ENCODE assay signal across 9 mouse cellular contexts in genomic region chr3:95284501-95285281, GRCm38 (mm10). TPM values are rescaled to one million over a fixed set of nuclear protein-coding genes. Genes with fewer than 3 reads are reported as not detected.
DNase-seq lines count a peak whose midpoint lies in the region; ATAC-seq and TF ChIP-seq lines count a peak whose summit lies in the region.
"Had no signal": no experiment of that assay in that cellular context is flagged by ENCODE, and none has a peak within 500 bp of the region (broad histone marks: within the 10 kb centered on the region; RNA-seq: fewer than 3 reads in every experiment).

No protein-coding gene starts in this region.

- 87% methylated on average over 12 of the region's 12 CpGs for WGBS in embryonic facial prominence, embryonic 12.5 days
- 83% methylated on average over 12 of the region's 12 CpGs for WGBS in intestine, embryonic 15.5 days
- 85% methylated on average over 12 of the region's 12 CpGs for WGBS in kidney, embryonic 14.5 days

- DNase-seq in left cerebral cortex, adult 2 months (ENCODE audit: extremely low spot score in 1 of 2, low spot score in 2 of 2), result no peak
- DNase-seq in left cerebral cortex, postnatal 14 days (ENCODE audit: low spot score in 2 of 2), result no peak
- no peak for DNase-seq in left cerebral cortex, adult 9 months (ENCODE audit: low spot score in 2 of 2)
- no peak for DNase-seq in adipocyte (ENCODE audit: low spot score)
- DNase-seq: heart, adult 11 months had no signal

- H3K27ac ChIP-seq in left cerebral cortex, adult 2 months, result peak overlapping the region; percentile 97
- H3K27ac ChIP-seq in embryonic facial prominence, embryonic 12.5 days, result no peak overlapping the region
- H3K27ac ChIP-seq in intestine, embryonic 15.5 days, result no peak overlapping the region
- H3K27ac ChIP-seq in kidney, embryonic 14.5 days (ENCODE audit: low read depth, low read length), result no peak overlapping the region

- ATAC-seq in embryonic facial prominence, embryonic 12.5 days (ENCODE audit: insufficient number of reproducible peaks, insufficient read depth, low FRiP score, low TSS enrichment), result no peak
- ATAC-seq in intestine, embryonic 15.5 days, result no peak
- no peak for ATAC-seq in kidney, embryonic 14.5 days (ENCODE audit: low FRiP score, low TSS enrichment)

- no peak for TF ChIP-seq POLR2A in myocyte (IDR thresholded peaks at IDR 0.05; ENCODE audit: insufficient read length, low read depth)

- no peak overlapping the region for H3K9ac ChIP-seq in embryonic facial prominence, embryonic 12.5 days
- no peak overlapping the region for H3K9ac ChIP-seq in intestine, embryonic 15.5 days
- no peak overlapping the region for H3K9ac ChIP-seq in kidney, embryonic 14.5 days (ENCODE audit: low read depth, low read length)

- H3K9me3 ChIP-seq in embryonic facial prominence, embryonic 12.5 days, result no peaks in the 10 kb centered on the region
- no peaks in the 10 kb centered on the region for H3K9me3 ChIP-seq in intestine, embryonic 15.5 days
- no peaks in the 10 kb centered on the region for H3K9me3 ChIP-seq in kidney, embryonic 14.5 days (ENCODE audit: control insufficient read depth, low read length)

- H3K4me2 ChIP-seq in embryonic facial prominence, embryonic 12.5 days (replicated peaks), result peak overlapping the region; percentile 74
- H3K4me2 ChIP-seq in intestine, embryonic 15.5 days (replicated peaks), result peak overlapping the region; percentile 79
- peak overlapping the region; percentile 94 for H3K4me2 ChIP-seq in myocyte (ENCODE audit: low read depth)
- no peak overlapping the region for H3K4me2 ChIP-seq in kidney, embryonic 14.5 days (replicated peaks; ENCODE audit: low read depth, low read length)

- peaks cover 17% of the 10 kb centered on the region for H3K4me1 ChIP-seq in embryonic facial prominence, embryonic 12.5 days
- H3K4me1 ChIP-seq in intestine, embryonic 15.5 days (replicated peaks), result peaks cover 15% of the 10 kb centered on the region
- peaks cover 10% of the 10 kb centered on the region; the same call in 1 of the 2 replicates for H3K4me1 ChIP-seq in kidney, embryonic 14.5 days (ENCODE audit: control insufficient read depth, insufficient read depth, low read length)

- peak overlapping the region; percentile 57 for H3K4me3 ChIP-seq in left cerebral cortex, adult 2 months
- peak overlapping the region; percentile 72 for H3K4me3 ChIP-seq in embryonic facial prominence, embryonic 12.5 days
- peak overlapping the region; percentile 60; the same call in 1 of the 2 replicates for H3K4me3 ChIP-seq in intestine, embryonic 15.5 days (replicated peaks)
- peak overlapping the region; percentile 84 for H3K4me3 ChIP-seq in myocyte
- no peak overlapping the region for H3K4me3 ChIP-seq in kidney, embryonic 14.5 days (ENCODE audit: low read length)

- TF ChIP-seq CTCF in left cerebral cortex, adult 2 months (IDR thresholded peaks at IDR 0.05), result no peak

- intact Hi-C loops in left cerebral cortex, adult 2 months (cut with DNase I), result loop anchor here (5.0 kb wide), 1 partner anchor 142 kb away; the partner anchor contains the start of gene Tnfaip8l2
- intact Hi-C loops in left cerebral cortex, postnatal 14 days (cut with DNase I), result loop anchor here (5.0 kb wide), 2 partner anchors 33 to 57 kb away; partner anchors contain the start of gene Cdc42se1

- H3ac ChIP-seq in myocyte (ENCODE audit: control insufficient read depth, insufficient read length), result no peak overlapping the region

- H3K79me2 ChIP-seq in myocyte (ENCODE audit: control insufficient read depth, insufficient read depth), result peaks cover 14% of the 10 kb centered on the region

- H3K27me3 ChIP-seq in embryonic facial prominence, embryonic 12.5 days, result no peaks in the 10 kb centered on the region
- no peaks in the 10 kb centered on the region for H3K27me3 ChIP-seq in intestine, embryonic 15.5 days (replicated peaks)
- no peaks in the 10 kb centered on the region for H3K27me3 ChIP-seq in myocyte (ENCODE audit: control insufficient read depth, insufficient read depth, insufficient read length)
- H3K27me3 ChIP-seq in kidney, embryonic 14.5 days (ENCODE audit: control insufficient read depth, insufficient read depth, low read length), result no peaks in the 10 kb centered on the region

- peaks cover 20% of the 10 kb centered on the region for H3K36me3 ChIP-seq in embryonic facial prominence, embryonic 12.5 days
- peaks cover 9% of the 10 kb centered on the region for H3K36me3 ChIP-seq in intestine, embryonic 15.5 days
- H3K36me3 ChIP-seq in myocyte (ENCODE audit: control insufficient read depth, insufficient read depth), result no peaks in the 10 kb centered on the region
- H3K36me3 ChIP-seq in kidney, embryonic 14.5 days (ENCODE audit: control insufficient read depth, insufficient read depth, low read length), result peaks cover 14% of the 10 kb centered on the region

TF ChIP-seq in myocyte, 11 proteins besides CTCF, POLR2A, EP300 and RAD21:
- TF ChIP-seq POLR2AphosphoS2 (IDR thresholded peaks at IDR 0.05; ENCODE audit: insufficient read length, low read depth) (no peak), TCF12 (IDR thresholded peaks at IDR 0.05; ENCODE audit: insufficient read depth, poor library complexity, severe bottlenecking) (no peak), MYOG (IDR thresholded peaks at IDR 0.05; ENCODE audit: control insufficient read depth in 1 of 3, insufficient read depth in 1 of 3, insufficient read length in 2 of 3, low read depth in 2 of 3) (no peak), E2F4 (IDR thresholded peaks at IDR 0.05; ENCODE audit: insufficient read depth) (no peak)

RNA-seq across cellular contexts. Expression of gene Prune1, which starts 2.8 kb away (rescaled TPM):
- total RNA-seq in left cerebral cortex, adult 2 months (2021), result 10 to 100 TPM; 22.1 to 23.5 TPM
- 10 to 100 TPM; 31.7 to 32.3 TPM for total RNA-seq in left cerebral cortex, postnatal 14 days (2021)
- 25.7 and 26.4 TPM in 2 replicates for polyA plus RNA-seq in embryonic facial prominence, embryonic 12.5 days (2016; fragmentation: Nextera tagmentation; extraction: Ambion mirVana)
- polyA plus RNA-seq in intestine, embryonic 15.5 days (2015; fragmentation: Nextera tagmentation; extraction: Ambion mirVana), result 15.5 and 15.7 TPM in 2 replicates
- polyA plus RNA-seq in myocyte (2012; fragmentation: generic; extraction: Trizol), result 43.1 TPM
- 15.4 and 22.1 TPM in 2 replicates for polyA plus RNA-seq in kidney, embryonic 14.5 days (2014; fragmentation: Nextera tagmentation; extraction: Ambion mirVana)

RNA-seq across cellular contexts. Expression of gene Mindy1, which starts 3.5 kb away (rescaled TPM):
- 10 to 100 TPM; 19.9 to 21.5 TPM for total RNA-seq in left cerebral cortex, adult 2 months (2021)
- 10 to 100 TPM; 23.5 to 25.5 TPM for total RNA-seq in left cerebral cortex, postnatal 14 days (2021)
- 43.3 TPM in 2 replicates for polyA plus RNA-seq in embryonic facial prominence, embryonic 12.5 days (2016; fragmentation: Nextera tagmentation; extraction: Ambion mirVana)
- polyA plus RNA-seq in intestine, embryonic 15.5 days (2015; fragmentation: Nextera tagmentation; extraction: Ambion mirVana), result 36.1 and 38.4 TPM in 2 replicates
- polyA plus RNA-seq in myocyte (2012; fragmentation: generic; extraction: Trizol), result 33.3 TPM
- 33.0 and 40.9 TPM in 2 replicates for polyA plus RNA-seq in kidney, embryonic 14.5 days (2014; fragmentation: Nextera tagmentation; extraction: Ambion mirVana)

RNA-seq across cellular contexts. Expression of gene Anxa9, which starts 22.3 kb away (rescaled TPM):
- total RNA-seq in left cerebral cortex, adult 2 months (2021), result under 1 TPM; 0.61 to 1.00 TPM
- under 1 TPM; 0.64 to 0.89 TPM for total RNA-seq in left cerebral cortex, postnatal 14 days (2021)
- 1.3 and 1.6 TPM in 2 replicates for polyA plus RNA-seq in embryonic facial prominence, embryonic 12.5 days (2016; fragmentation: Nextera tagmentation; extraction: Ambion mirVana)
- polyA plus RNA-seq in intestine, embryonic 15.5 days (2015; fragmentation: Nextera tagmentation; extraction: Ambion mirVana), result 1.4 and 1.6 TPM in 2 replicates
- 1.5 TPM for polyA plus RNA-seq in myocyte (2012; fragmentation: generic; extraction: Trizol)
- polyA plus RNA-seq in kidney, embryonic 14.5 days (2014; fragmentation: Nextera tagmentation; extraction: Ambion mirVana), result 3.7 and 4.3 TPM in 2 replicates

RNA-seq across cellular contexts. Expression of gene Cers2, which starts 29.9 kb away (rescaled TPM):
- 10 to 100 TPM; 37.4 to 42.2 TPM for total RNA-seq in left cerebral cortex, adult 2 months (2021)
- total RNA-seq in left cerebral cortex, postnatal 14 days (2021), result 10 to 100 TPM; 39.1 to 46.8 TPM
- 155 and 156 TPM in 2 replicates for polyA plus RNA-seq in embryonic facial prominence, embryonic 12.5 days (2016; fragmentation: Nextera tagmentation; extraction: Ambion mirVana)
- polyA plus RNA-seq in intestine, embryonic 15.5 days (2015; fragmentation: Nextera tagmentation; extraction: Ambion mirVana), result 146 and 148 TPM in 2 replicates
- polyA plus RNA-seq in myocyte (2012; fragmentation: generic; extraction: Trizol), result 116 TPM
- 103 and 154 TPM in 2 replicates for polyA plus RNA-seq in kidney, embryonic 14.5 days (2014; fragmentation: Nextera tagmentation; extraction: Ambion mirVana)

RNA-seq across cellular contexts. Expression of gene Bnipl, which starts 33.7 kb away (rescaled TPM):
- total RNA-seq in left cerebral cortex, adult 2 months (2021), result under 1 TPM; 0.61 to 0.87 TPM
- total RNA-seq in left cerebral cortex, postnatal 14 days (2021), result under 1 TPM in 1 of 2 experiments, not detected in 1; 0.33 TPM
- polyA plus RNA-seq in embryonic facial prominence, embryonic 12.5 days (2016; fragmentation: Nextera tagmentation; extraction: Ambion mirVana), result 1.8 and 2.5 TPM in 2 replicates
- polyA plus RNA-seq in intestine, embryonic 15.5 days (2015; fragmentation: Nextera tagmentation; extraction: Ambion mirVana), result 0.36 and 0.56 TPM in 2 replicates
- 0.31 TPM for polyA plus RNA-seq in myocyte (2012; fragmentation: generic; extraction: Trizol)
- polyA plus RNA-seq in kidney, embryonic 14.5 days (2014; fragmentation: Nextera tagmentation; extraction: Ambion mirVana), result 2.1 and 2.4 TPM in 2 replicates
